Mouse (Mus musculus) small intestine, adult 2 months (tissue): ENCODE measurements around the gene Hspbp1. TPM values are rescaled to one million over a fixed set of nuclear protein-coding genes. Genes with fewer than 3 reads are reported as not detected.

Experiments used
- H3K27ac ChIP-seq: fragments of 200-500 bp; 2 replicates; pipeline ENCODE4 v1.5.1; 2012; ENCODE audit warnings: low read depth, low read length, control low read depth, inconsistent platforms; ENCODE audit not compliant: insufficient read depth
- H3K27me3 ChIP-seq: fragments of 200-500 bp; 2 replicates; pipeline ENCODE4 v1.6.1; 2012; ENCODE audit warnings: mild to moderate bottlenecking, moderate library complexity, low read length, inconsistent platforms; ENCODE audit not compliant: control insufficient read depth, insufficient read depth
- H3K36me3 ChIP-seq: fragments of 200-500 bp; 2 replicates; pipeline ENCODE4 v1.6.1; 2012; ENCODE audit warnings: mild to moderate bottlenecking, low read length, control low read depth, inconsistent platforms; ENCODE audit not compliant: control insufficient read depth, insufficient read depth
- H3K4me1 ChIP-seq: fragments of 200-500 bp; 2 replicates; pipeline ENCODE4 v1.6.1; 2012; ENCODE audit warnings: low read length, inconsistent platforms, mixed read lengths; ENCODE audit not compliant: control insufficient read depth, insufficient read depth, insufficient read length
- H3K4me3 ChIP-seq: fragments of 200-500 bp; 2 replicates; pipeline ENCODE4 v1.5.1; 2012; ENCODE audit warnings: low read depth, mild to moderate bottlenecking, control low read depth, inconsistent platforms, low read length, moderate library complexity
- CTCF ChIP-seq: fragments of 200-500 bp; IDR thresholded peaks from 2 replicates; pipeline ENCODE4 v1.5.1; 2012; ENCODE audit warnings: low read depth, mild to moderate bottlenecking, control low read depth, inconsistent platforms, low read length, moderate library complexity, mixed read lengths; ENCODE audit not compliant: insufficient replicate concordance, insufficient read length; ENCODE audit errors: extremely low read depth
- POLR2A ChIP-seq: fragments of 200-500 bp; IDR thresholded peaks from 2 replicates; pipeline ENCODE4 v1.6.1; 2012; ENCODE audit warnings: low read depth, mild to moderate bottlenecking, control low read depth, inconsistent platforms, low read length, moderate library complexity
- WGBS: fragments of 180-500 bp; shearing (Covaris S2); methylation state at CpG from one replicate; pipeline ENCODE4 v1.1.7; 2018; 5-methylcytosine and 5-hydroxymethylcytosine counted together
- polyA plus RNA-seq: library from polyadenylated mRNA; depleted of rRNA; stranded (reverse); fragments of >200 nt; gene quantifications from 2 replicates; pipeline ENCODE4 v1.2.3, GENCODE M21; 2012; rRNA removed

The Hspbp1 gene
- 23.4 and 29.0 TPM in 2 replicates for polyA plus RNA-seq

DNA sequence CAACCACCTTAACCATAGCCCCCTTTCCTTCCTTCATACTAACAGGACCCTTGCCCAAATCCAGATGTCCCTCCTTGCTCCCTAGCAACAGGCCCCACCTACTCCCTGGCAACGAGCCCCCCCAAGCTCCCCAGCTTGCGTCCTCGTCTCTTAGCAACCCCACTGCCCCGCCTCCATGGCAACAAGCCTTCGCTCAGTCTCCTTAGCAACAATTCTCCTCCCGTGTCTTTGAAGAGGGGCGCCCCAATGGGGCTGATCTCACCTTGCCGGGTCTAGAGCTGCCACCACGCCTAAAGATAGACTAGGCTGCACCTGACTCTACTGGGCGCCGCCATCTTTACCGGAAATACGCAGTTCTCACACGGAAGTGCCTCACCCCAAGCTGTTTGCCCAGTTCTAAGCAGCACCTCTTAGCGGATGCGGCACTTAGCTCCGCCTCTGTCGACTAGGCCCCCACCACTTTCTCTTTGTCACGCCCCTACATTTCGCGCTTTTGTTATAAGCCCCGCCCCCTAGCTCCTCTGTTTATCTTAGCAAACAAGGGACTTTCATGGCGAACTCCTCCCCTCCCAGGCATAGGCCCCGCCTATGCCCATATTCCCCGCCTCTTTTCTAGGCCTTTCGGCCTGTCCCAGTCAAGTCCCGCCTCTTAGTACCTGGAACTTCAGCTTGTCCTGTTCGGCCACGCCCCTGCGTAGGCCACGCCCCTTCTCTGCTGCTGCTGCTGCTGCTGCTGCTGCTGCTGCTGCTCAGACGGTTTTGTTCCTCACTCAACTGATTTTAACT lies at the start of gene Hspbp1:
Gene Hspbp1 (minus strand): TSS at position 437 of the 786 bp plus-strand sequence.
- no peaks in the 10 kb centered on the region for H3K27me3 ChIP-seq
- peak within 1 kb of the TSS; percentile 26; the same call in 1 of the 2 replicates for H3K27ac ChIP-seq
- WGBS: under 1% methylated on average over 32 of the region's 32 CpGs
- peaks cover 3% of the 10 kb centered on the region; the same call in 1 of the 2 replicates for H3K36me3 ChIP-seq
- peak within 1 kb of the TSS; percentile 83 for H3K4me3 ChIP-seq
- TF ChIP-seq CTCF: no peak; the same call in 1 of the 2 replicates
- peak; percentile 48; the same call in 1 of the 2 replicates for TF ChIP-seq POLR2A
- H3K4me1 ChIP-seq: peaks cover 5% of the 10 kb centered on the region

DNA sequence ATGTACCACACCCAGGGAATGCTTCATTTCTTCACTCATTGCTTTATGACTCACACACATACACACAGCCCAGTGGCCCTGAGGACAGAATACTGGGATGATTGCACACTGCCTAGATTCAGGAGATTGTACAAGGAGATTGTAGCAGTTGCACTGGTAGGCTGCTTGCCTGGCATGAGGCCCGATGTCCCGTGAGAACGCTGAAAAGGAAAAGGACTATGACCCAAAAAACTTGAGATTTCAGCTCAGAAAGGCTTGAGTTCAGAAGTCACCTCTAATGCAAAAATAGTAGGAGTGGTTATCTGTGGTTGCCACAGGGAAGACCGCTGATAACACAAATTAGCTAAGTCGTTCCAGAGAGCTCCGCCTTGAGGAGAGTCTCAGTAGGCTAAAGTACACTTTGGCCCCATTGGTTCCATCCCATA lies 48.1 kb upstream of the Hspbp1 start:
- no peaks in the 10 kb centered on the region for H3K27me3 ChIP-seq
- H3K4me1 ChIP-seq: peaks cover 10% of the 10 kb centered on the region; the same call in 1 of the 2 replicates
- WGBS: 24% methylated on average over 6 of the region's 6 CpGs
- H3K36me3 ChIP-seq: no peaks in the 10 kb centered on the region
- no peak overlapping the region for H3K4me3 ChIP-seq
- H3K27ac ChIP-seq: peak overlapping the region; percentile 83
- TF ChIP-seq POLR2A (no peak), CTCF (no peak)

DNA sequence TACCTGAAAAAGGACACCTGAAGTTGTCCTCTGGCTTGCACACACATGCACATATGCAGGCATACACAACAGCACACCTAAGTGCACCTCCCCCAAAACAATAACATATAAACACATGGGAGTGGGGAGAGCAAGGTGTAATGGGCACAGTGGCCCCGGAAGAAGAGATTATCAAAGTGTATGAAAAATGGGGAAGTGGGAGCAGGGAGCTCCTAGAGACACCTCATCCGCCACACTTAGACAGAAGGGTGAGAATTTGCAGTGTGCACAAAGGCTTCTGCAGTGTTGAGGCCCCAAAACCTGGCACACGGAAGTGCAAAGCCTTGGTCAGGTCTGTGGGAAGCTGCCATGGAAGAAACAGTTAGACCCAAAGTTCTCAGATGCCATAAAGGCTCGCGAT lies 46.2 kb upstream of the Hspbp1 start:
- Histone ChIP-seq H3K4me1 (peaks cover 10% of the 10 kb centered on the region; the same call in 1 of the 2 replicates), H3K27me3 (no peaks in the 10 kb centered on the region), H3K4me3 (no peak overlapping the region), H3K27ac (no peak overlapping the region), H3K36me3 (no peaks in the 10 kb centered on the region)
- TF ChIP-seq CTCF (no peak), POLR2A (no peak)
- WGBS: 80% methylated on average over 5 of the region's 5 CpGs

DNA sequence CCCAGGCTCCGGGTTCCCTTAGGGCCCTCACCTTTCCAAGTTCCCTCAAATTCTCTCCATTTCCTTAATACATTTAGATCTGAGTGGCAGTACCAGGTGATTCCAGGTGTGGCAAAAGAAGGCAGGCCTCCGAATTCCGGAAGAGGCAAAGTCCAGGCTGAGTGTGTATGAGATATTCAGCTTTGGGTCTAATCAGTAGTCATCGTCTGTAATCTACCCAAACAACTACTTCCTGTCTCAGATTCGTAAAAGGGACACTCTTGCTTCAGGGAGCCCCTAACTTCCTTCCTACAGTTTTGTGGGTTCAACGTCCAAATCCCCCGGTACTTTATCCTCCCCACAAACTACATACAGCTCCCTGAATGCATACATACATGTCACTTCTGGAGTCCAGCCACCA lies 40.3 kb upstream of the Hspbp1 start, which contains the start of gene Tmem150b:
Gene Tmem150b (minus strand): TSS at position 81 of the 400 bp plus-strand sequence.
- H3K27me3 ChIP-seq: no peaks in the 10 kb centered on the region
- TF ChIP-seq CTCF (no peak), POLR2A (no peak)
- peak within 1 kb of the TSS; percentile 66 for H3K4me3 ChIP-seq
- H3K36me3 ChIP-seq: peaks cover 6% of the 10 kb centered on the region
- H3K4me1 ChIP-seq: peaks cover 9% of the 10 kb centered on the region; the same call in 1 of the 2 replicates
- peak within 1 kb of the TSS; percentile 94 for H3K27ac ChIP-seq
- WGBS: 18% methylated on average over 7 of the region's 7 CpGs

DNA sequence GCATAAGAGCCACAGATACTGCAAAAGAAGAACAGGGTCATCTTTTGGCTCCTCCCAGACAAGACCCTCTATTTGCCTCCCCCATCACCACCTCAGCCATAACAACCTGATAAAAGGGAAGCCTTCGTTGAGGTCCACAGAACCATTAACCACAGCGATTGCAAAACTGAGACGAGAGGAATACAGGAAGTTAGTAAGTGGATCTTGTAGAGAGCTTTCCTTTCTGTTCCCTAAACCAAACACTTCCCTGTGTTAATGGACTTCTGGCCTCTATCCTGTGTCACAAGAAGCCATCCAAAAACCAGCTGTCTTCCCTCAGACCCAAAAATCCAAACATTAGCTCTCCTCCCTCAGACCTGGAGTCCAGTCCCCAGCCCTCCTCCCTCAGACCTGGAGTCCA lies 39.5 kb upstream of the Hspbp1 start:
- TF ChIP-seq CTCF (no peak), POLR2A (no peak)
- no peaks in the 10 kb centered on the region for H3K27me3 ChIP-seq
- peaks cover 17% of the 10 kb centered on the region; the same call in 1 of the 2 replicates for H3K4me1 ChIP-seq
- H3K36me3 ChIP-seq: peaks cover 11% of the 10 kb centered on the region
- 3% methylated on average over 3 of the region's 3 CpGs for WGBS
- H3K27ac ChIP-seq: peak overlapping the region; percentile 94
- H3K4me3 ChIP-seq: peak overlapping the region; percentile 66

DNA sequence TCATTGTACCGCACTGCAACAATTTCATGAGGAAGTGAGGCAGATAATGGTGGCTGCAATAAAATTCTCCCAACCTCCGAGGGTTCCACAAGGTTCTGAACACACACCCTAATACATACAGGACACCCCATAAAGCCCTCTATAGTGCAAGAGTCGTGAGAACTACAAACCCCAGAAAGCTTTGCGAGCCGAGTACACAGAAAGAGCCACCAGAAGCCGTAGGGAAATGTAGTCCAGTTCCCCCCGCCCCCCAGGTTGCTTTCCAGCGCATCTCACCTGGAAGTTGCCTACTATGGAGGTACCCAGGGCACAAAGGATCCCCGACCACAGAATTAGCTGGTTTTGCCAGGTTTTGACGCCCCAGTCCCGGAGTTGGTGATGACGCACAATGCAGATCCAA lies 38.6 kb upstream of the Hspbp1 start:
- H3K27me3 ChIP-seq: no peaks in the 10 kb centered on the region
- TF ChIP-seq CTCF: no peak
- TF ChIP-seq POLR2A: no peak
- 16% methylated on average over 12 of the region's 12 CpGs for WGBS

DNA sequence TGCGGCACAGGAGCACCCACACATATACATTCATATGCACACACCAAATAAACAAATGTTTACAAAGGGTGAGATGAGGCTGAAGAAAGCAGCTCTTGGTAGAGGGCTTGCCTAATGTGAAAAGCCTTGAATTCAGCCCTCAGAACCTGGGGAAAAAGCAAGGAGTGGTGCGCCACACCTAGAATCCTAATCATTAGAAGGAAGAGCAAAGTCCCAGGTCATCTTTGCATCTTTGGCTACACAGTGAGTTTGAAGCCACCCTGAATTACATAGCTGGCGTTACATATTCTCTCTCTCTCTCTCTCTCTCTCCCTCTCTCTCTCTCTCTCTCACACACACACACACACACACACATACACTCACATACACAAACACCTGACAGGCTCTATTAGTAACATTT lies 34.4 kb upstream of the Hspbp1 start:
- H3K4me3 ChIP-seq: no peak overlapping the region
- no peaks in the 10 kb centered on the region for H3K27me3 ChIP-seq
- peak overlapping the region; percentile 87 for H3K27ac ChIP-seq
- TF ChIP-seq CTCF (no peak), POLR2A (no peak)
- peaks cover 13% of the 10 kb centered on the region for H3K4me1 ChIP-seq
- peaks cover 22% of the 10 kb centered on the region for H3K36me3 ChIP-seq
- 45% methylated on average over 3 of the region's 3 CpGs for WGBS

More for the DNA sequence above, 38.6 kb upstream of the Hspbp1 start:
- H3K4me3 ChIP-seq: peak overlapping the region; percentile 66
- H3K4me1 ChIP-seq: peaks cover 17% of the 10 kb centered on the region
- peaks cover 12% of the 10 kb centered on the region for H3K36me3 ChIP-seq
- peak overlapping the region; percentile 94 for H3K27ac ChIP-seq
